ENCODE assay signal across 8 mouse cellular contexts in genomic region chr16:20672965-20673705, GRCm38 (mm10). TPM values are rescaled to one million over a fixed set of nuclear protein-coding genes. Genes with fewer than 3 reads are reported as not detected.
DNase-seq lines count a peak whose midpoint lies in the region; ATAC-seq and TF ChIP-seq lines count a peak whose summit lies in the region.

No protein-coding gene starts in this region.

- H3K9ac ChIP-seq in forebrain, postnatal 0 days = peak overlapping the region; percentile 84
- peak overlapping the region; percentile 98 for H3K9ac ChIP-seq in hindbrain, embryonic 13.5 days
- H3K9ac ChIP-seq in midbrain, embryonic 11.5 days (ENCODE audit: low read length) = peak overlapping the region; percentile 95
- peak overlapping the region; percentile 95 for H3K9ac ChIP-seq in stomach, postnatal 0 days (ENCODE audit: low read length)

- DNase-seq in layer of hippocampus, adult 9-11 months = peak; percentile 32
- no peak for DNase-seq in layer of hippocampus, adult 11-12 months (ENCODE audit: low spot score)
- peak; percentile 70 for DNase-seq in cerebellum, adult 11-12 months
- peak; percentile 24 for DNase-seq in forebrain, postnatal 0 days
- DNase-seq in limb, embryonic 10.5 days (ENCODE audit: low spot score) = no peak
- peak; percentile 91 for DNase-seq in midbrain, embryonic 11.5 days (ENCODE audit: low spot score, missing footprints)
- DNase-seq in stomach, postnatal 0 days (ENCODE audit: low spot score) = peak; percentile 77

- H3K4me1 ChIP-seq in forebrain, postnatal 0 days (ENCODE audit: insufficient read depth) = peaks cover 9% of the 10 kb centered on the region; the same call in 1 of the 2 replicates
- H3K4me1 ChIP-seq in hindbrain, embryonic 13.5 days (replicated peaks) = peaks cover 29% of the 10 kb centered on the region
- peaks cover 24% of the 10 kb centered on the region for H3K4me1 ChIP-seq in limb, embryonic 10.5 days
- H3K4me1 ChIP-seq in midbrain, embryonic 11.5 days (ENCODE audit: control insufficient read depth, insufficient read depth, low read length) = peaks cover 15% of the 10 kb centered on the region
- peaks cover 3% of the 10 kb centered on the region; the same call in 1 of the 2 replicates for H3K4me1 ChIP-seq in stomach, postnatal 0 days (replicated peaks; ENCODE audit: control insufficient read depth, insufficient read depth)

- no peak for TF ChIP-seq EP300 in stomach, postnatal 0 days (optimal IDR thresholded peaks at IDR 0.05)

- no peaks in the 10 kb centered on the region for H3K9me3 ChIP-seq in forebrain, postnatal 0 days (ENCODE audit: low read length)
- H3K9me3 ChIP-seq in hindbrain, embryonic 13.5 days = no peaks in the 10 kb centered on the region
- no peaks in the 10 kb centered on the region for H3K9me3 ChIP-seq in limb, embryonic 10.5 days (replicated peaks)
- H3K9me3 ChIP-seq in midbrain, embryonic 11.5 days (ENCODE audit: control insufficient read depth, low read length) = no peaks in the 10 kb centered on the region
- H3K9me3 ChIP-seq in stomach, postnatal 0 days (ENCODE audit: control insufficient read depth, low read length) = no peaks in the 10 kb centered on the region

- 4% methylated on average over 58 of the region's 78 CpGs for WGBS in forebrain, postnatal 0 days
- WGBS in hindbrain, embryonic 13.5 days = under 1% methylated on average over 41 of the region's 78 CpGs
- under 1% methylated on average over 63 of the region's 78 CpGs for WGBS in limb, embryonic 10.5 days
- WGBS in midbrain, embryonic 11.5 days = 0% methylated on average over 49 of the region's 78 CpGs
- under 1% methylated on average over 42 of the region's 78 CpGs for WGBS in stomach, postnatal 0 days

- ATAC-seq in forebrain, postnatal 0 days = no peak; the same call in 1 of the 2 replicates
- ATAC-seq in hindbrain, embryonic 13.5 days (ENCODE audit: low FRiP score) = peak; percentile 90
- ATAC-seq in midbrain, embryonic 11.5 days (ENCODE audit: low FRiP score) = peak; percentile 20; the same call in 1 of the 2 replicates
- peak; percentile 78 for ATAC-seq in stomach, postnatal 0 days (ENCODE audit: low FRiP score, low TSS enrichment)

- peak overlapping the region; percentile 91 for H3K27ac ChIP-seq in forebrain, postnatal 0 days (ENCODE audit: low read depth, low read length)
- H3K27ac ChIP-seq in hindbrain, embryonic 13.5 days = peak overlapping the region; percentile 93
- H3K27ac ChIP-seq in limb, embryonic 10.5 days = peak overlapping the region; percentile 98
- peak overlapping the region; percentile 88 for H3K27ac ChIP-seq in midbrain, embryonic 11.5 days (ENCODE audit: low read depth, low read length)
- H3K27ac ChIP-seq in stomach, postnatal 0 days (replicated peaks) = peak overlapping the region; percentile 98

- H3K4me3 ChIP-seq in forebrain, postnatal 0 days (ENCODE audit: low read depth, low read length) = peak overlapping the region; percentile 89
- peak overlapping the region; percentile 82 for H3K4me3 ChIP-seq in hindbrain, embryonic 13.5 days
- peak overlapping the region; percentile 99 for H3K4me3 ChIP-seq in limb, embryonic 10.5 days
- H3K4me3 ChIP-seq in midbrain, embryonic 11.5 days (ENCODE audit: low read depth, low read length) = peak overlapping the region; percentile 99
- H3K4me3 ChIP-seq in stomach, postnatal 0 days (ENCODE audit: low read depth, low read length) = peak overlapping the region; percentile 89

- no peak for TF ChIP-seq CTCF in forebrain, postnatal 0 days (IDR thresholded peaks at IDR 0.05; ENCODE audit: low read depth)
- TF ChIP-seq CTCF in stomach, postnatal 0 days (IDR thresholded peaks at IDR 0.05; ENCODE audit: low read depth) = no peak

- H3K4me2 ChIP-seq in forebrain, postnatal 0 days (ENCODE audit: low read depth) = peak overlapping the region; percentile 85
- peak overlapping the region; percentile 98 for H3K4me2 ChIP-seq in hindbrain, embryonic 13.5 days
- peak overlapping the region; percentile 96 for H3K4me2 ChIP-seq in midbrain, embryonic 11.5 days
- peak overlapping the region; percentile 86 for H3K4me2 ChIP-seq in stomach, postnatal 0 days (replicated peaks; ENCODE audit: low read depth)

- H3K36me3 ChIP-seq in forebrain, postnatal 0 days (ENCODE audit: insufficient read depth) = peaks cover 34% of the 10 kb centered on the region
- H3K36me3 ChIP-seq in hindbrain, embryonic 13.5 days = peaks cover 28% of the 10 kb centered on the region
- peaks cover 44% of the 10 kb centered on the region for H3K36me3 ChIP-seq in limb, embryonic 10.5 days
- peaks cover 24% of the 10 kb centered on the region; the same call in 1 of the 2 replicates for H3K36me3 ChIP-seq in midbrain, embryonic 11.5 days (ENCODE audit: control insufficient read depth, insufficient read depth, low read length)
- H3K36me3 ChIP-seq in stomach, postnatal 0 days (ENCODE audit: control insufficient read depth, insufficient read depth, low read length) = peaks cover 9% of the 10 kb centered on the region; the same call in 1 of the 2 replicates

- H3K27me3 ChIP-seq in forebrain, postnatal 0 days (ENCODE audit: insufficient read depth, low read length) = no peaks in the 10 kb centered on the region
- H3K27me3 ChIP-seq in hindbrain, embryonic 13.5 days = no peaks in the 10 kb centered on the region
- H3K27me3 ChIP-seq in limb, embryonic 10.5 days (ENCODE audit: low read depth, poor library complexity, severe bottlenecking) = no peaks in the 10 kb centered on the region
- no peaks in the 10 kb centered on the region for H3K27me3 ChIP-seq in midbrain, embryonic 11.5 days (ENCODE audit: control insufficient read depth, insufficient read depth, low read length)
- H3K27me3 ChIP-seq in stomach, postnatal 0 days (ENCODE audit: control insufficient read depth, insufficient read depth, low read length) = no peaks in the 10 kb centered on the region

RNA-seq across cellular contexts. Expression of gene Eif4g1, which starts 5.0 kb away (rescaled TPM):
- 223 and 282 TPM in 2 replicates for total RNA-seq in forebrain, postnatal 0 days (2014; rRNA removed)
- 89.8 and 111 TPM in 2 replicates for polyA plus RNA-seq in forebrain, postnatal 0 days (2015; fragmentation: Nextera tagmentation; extraction: Ambion mirVana)
- 150 and 151 TPM in 2 replicates for polyA plus RNA-seq in hindbrain, embryonic 13.5 days (2015; fragmentation: Nextera tagmentation; extraction: Ambion mirVana)
- polyA plus RNA-seq in limb, embryonic 10.5 days (2016; fragmentation: Nextera tagmentation; extraction: Ambion mirVana) = 267 and 277 TPM in 2 replicates
- 132 and 142 TPM in 2 replicates for polyA plus RNA-seq in midbrain, embryonic 11.5 days (2014; fragmentation: Nextera tagmentation; extraction: Ambion mirVana)
- polyA plus RNA-seq in stomach, postnatal 0 days (2015; fragmentation: Nextera tagmentation; extraction: Ambion mirVana) = 83.8 and 86.1 TPM in 2 replicates

RNA-seq across cellular contexts. Expression of gene Fam131a, which starts 19.9 kb away (rescaled TPM):
- 169 and 200 TPM in 2 replicates for total RNA-seq in forebrain, postnatal 0 days (2014; rRNA removed)
- 81.6 and 89.9 TPM in 2 replicates for polyA plus RNA-seq in forebrain, postnatal 0 days (2015; fragmentation: Nextera tagmentation; extraction: Ambion mirVana)
- polyA plus RNA-seq in hindbrain, embryonic 13.5 days (2015; fragmentation: Nextera tagmentation; extraction: Ambion mirVana) = 32.7 and 35.1 TPM in 2 replicates
- 2.7 and 3.8 TPM in 2 replicates for polyA plus RNA-seq in limb, embryonic 10.5 days (2016; fragmentation: Nextera tagmentation; extraction: Ambion mirVana)
- 8.8 and 12.5 TPM in 2 replicates for polyA plus RNA-seq in midbrain, embryonic 11.5 days (2014; fragmentation: Nextera tagmentation; extraction: Ambion mirVana)
- polyA plus RNA-seq in stomach, postnatal 0 days (2015; fragmentation: Nextera tagmentation; extraction: Ambion mirVana) = 6.7 and 7.0 TPM in 2 replicates

RNA-seq across cellular contexts. Expression of gene Psmd2, which starts 21.7 kb away (rescaled TPM):
- total RNA-seq in forebrain, postnatal 0 days (2014; rRNA removed) = 237 and 242 TPM in 2 replicates
- polyA plus RNA-seq in forebrain, postnatal 0 days (2015; fragmentation: Nextera tagmentation; extraction: Ambion mirVana) = 287 and 331 TPM in 2 replicates
- polyA plus RNA-seq in hindbrain, embryonic 13.5 days (2015; fragmentation: Nextera tagmentation; extraction: Ambion mirVana) = 363 and 367 TPM in 2 replicates
- 517 and 538 TPM in 2 replicates for polyA plus RNA-seq in limb, embryonic 10.5 days (2016; fragmentation: Nextera tagmentation; extraction: Ambion mirVana)
- 474 and 502 TPM in 2 replicates for polyA plus RNA-seq in midbrain, embryonic 11.5 days (2014; fragmentation: Nextera tagmentation; extraction: Ambion mirVana)
- 172 and 177 TPM in 2 replicates for polyA plus RNA-seq in stomach, postnatal 0 days (2015; fragmentation: Nextera tagmentation; extraction: Ambion mirVana)

RNA-seq across cellular contexts. Expression of gene Ece2, which starts 43.5 kb away (rescaled TPM):
- total RNA-seq in forebrain, postnatal 0 days (2014; rRNA removed) = 17.8 and 22.4 TPM in 2 replicates
- 6.1 and 8.7 TPM in 2 replicates for polyA plus RNA-seq in forebrain, postnatal 0 days (2015; fragmentation: Nextera tagmentation; extraction: Ambion mirVana)
- polyA plus RNA-seq in hindbrain, embryonic 13.5 days (2015; fragmentation: Nextera tagmentation; extraction: Ambion mirVana) = 11.2 and 11.7 TPM in 2 replicates
- polyA plus RNA-seq in limb, embryonic 10.5 days (2016; fragmentation: Nextera tagmentation; extraction: Ambion mirVana) = 1.9 and 2.6 TPM in 2 replicates
- polyA plus RNA-seq in midbrain, embryonic 11.5 days (2014; fragmentation: Nextera tagmentation; extraction: Ambion mirVana) = 2.5 and 4.0 TPM in 2 replicates
- polyA plus RNA-seq in stomach, postnatal 0 days (2015; fragmentation: Nextera tagmentation; extraction: Ambion mirVana) = 0.61 and 0.89 TPM in 2 replicates

RNA-seq across cellular contexts. Expression of gene Polr2h, which starts 44.3 kb away (rescaled TPM):
- 43.7 and 55.3 TPM in 2 replicates for total RNA-seq in forebrain, postnatal 0 days (2014; rRNA removed)
- polyA plus RNA-seq in forebrain, postnatal 0 days (2015; fragmentation: Nextera tagmentation; extraction: Ambion mirVana) = 87.4 and 103 TPM in 2 replicates
- polyA plus RNA-seq in hindbrain, embryonic 13.5 days (2015; fragmentation: Nextera tagmentation; extraction: Ambion mirVana) = 83.5 and 93.7 TPM in 2 replicates
- polyA plus RNA-seq in limb, embryonic 10.5 days (2016; fragmentation: Nextera tagmentation; extraction: Ambion mirVana) = 148 and 173 TPM in 2 replicates
- polyA plus RNA-seq in midbrain, embryonic 11.5 days (2014; fragmentation: Nextera tagmentation; extraction: Ambion mirVana) = 104 and 119 TPM in 2 replicates
- polyA plus RNA-seq in stomach, postnatal 0 days (2015; fragmentation: Nextera tagmentation; extraction: Ambion mirVana) = 59.5 and 60.4 TPM in 2 replicates

Comparison
In these comparisons a context has a peak if more than half of its experiments do, and no peak if none do; other contexts are left out.
1. DNase-seq: peak in layer of hippocampus, adult 9-11 months (single experiment), cerebellum, adult 11-12 months (single experiment), forebrain, postnatal 0 days (single experiment), midbrain, embryonic 11.5 days (single experiment) and stomach, postnatal 0 days (single experiment); none in layer of hippocampus, adult 11-12 months (single experiment) and limb, embryonic 10.5 days (single experiment).
2. Peak in every context shown above with its lines, with median percentiles within 50 percentile points of each other: H3K27ac ChIP-seq, H3K4me2 ChIP-seq, H3K4me3 ChIP-seq and H3K9ac ChIP-seq.